Mouse (Mus musculus) kidney, postnatal 14 days (tissue): ENCODE measurements at regions not wholly inside any gene's neighbourhood (a gene's known extent, or its start where the extent isn't known, plus 50 kb on each side); places are given as distances from the start of the nearest gene placed in this dataset.

Source experiments
- DNase-seq: peaks from one replicate; pipeline ENCODE4 v3.0.0; 2022; ENCODE audit warnings: mixed read lengths

DNA sequence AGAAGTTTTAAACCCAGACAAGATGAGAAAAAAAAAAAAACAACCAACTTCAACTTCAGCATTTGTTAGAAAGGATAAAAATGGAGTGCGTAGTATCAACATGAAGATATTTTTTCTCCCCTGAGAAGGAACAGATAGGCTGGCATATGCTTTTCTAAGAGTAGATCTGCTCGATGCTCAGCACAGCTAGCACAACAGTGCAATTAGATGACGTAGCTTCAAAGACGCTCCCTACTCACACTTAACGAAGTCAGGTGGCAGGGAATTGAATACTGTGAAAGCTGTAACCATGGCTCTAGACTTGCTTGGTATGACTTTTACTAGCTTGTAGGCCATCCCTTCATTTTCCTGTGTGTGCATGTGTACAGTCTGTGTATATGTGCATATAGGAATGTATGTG is 299.5 kb downstream of the Tmem182 start:
- no peak for DNase-seq

DNA sequence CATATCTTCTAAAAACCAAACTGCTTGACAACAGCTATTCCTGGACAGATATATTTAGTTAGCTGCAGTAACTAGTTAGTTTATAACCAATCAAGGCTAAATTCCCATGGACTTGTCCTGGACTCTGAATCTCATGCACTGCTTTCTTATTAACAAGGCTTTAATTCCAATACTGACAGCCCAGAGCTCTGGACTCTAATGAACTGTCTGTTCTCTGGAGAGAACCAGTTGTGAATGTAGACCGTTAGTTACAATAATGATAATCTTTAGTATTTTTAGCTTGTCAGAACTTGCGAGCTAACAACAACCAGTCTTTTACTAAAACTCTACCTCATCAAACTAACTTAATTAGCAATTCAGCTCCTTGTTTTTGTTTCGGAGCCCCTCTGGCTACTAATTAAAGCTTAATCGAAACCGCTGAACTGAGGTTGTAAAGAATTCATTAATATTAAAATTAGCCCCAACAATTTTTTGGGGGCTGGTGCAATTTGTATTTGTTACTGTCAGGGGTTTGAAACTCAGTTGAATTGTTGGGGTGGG is 316.3 kb downstream of the Tmem182 start:
- DNase-seq: no peak

DNA sequence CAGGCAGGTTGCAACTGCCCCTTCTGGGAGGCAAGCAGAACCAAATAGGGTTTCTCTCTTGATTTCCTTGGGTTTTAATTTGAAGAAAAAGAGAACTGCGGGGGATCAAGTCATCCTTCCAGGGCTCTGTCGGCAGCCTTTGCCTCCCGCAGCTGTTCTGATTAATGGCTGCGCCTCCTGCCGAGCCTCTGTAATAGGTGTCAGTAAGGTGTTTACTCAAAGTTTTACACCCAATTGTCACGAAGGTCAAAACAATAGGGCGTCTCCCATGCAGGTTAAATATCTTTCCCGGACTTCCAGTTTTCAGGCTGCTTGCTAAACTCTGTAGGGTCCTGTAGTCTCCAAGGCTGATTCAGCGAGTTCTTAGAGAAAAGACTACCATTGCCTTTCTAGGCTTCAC is 326.0 kb downstream of the Tmem182 start:
- no peak for DNase-seq

DNA sequence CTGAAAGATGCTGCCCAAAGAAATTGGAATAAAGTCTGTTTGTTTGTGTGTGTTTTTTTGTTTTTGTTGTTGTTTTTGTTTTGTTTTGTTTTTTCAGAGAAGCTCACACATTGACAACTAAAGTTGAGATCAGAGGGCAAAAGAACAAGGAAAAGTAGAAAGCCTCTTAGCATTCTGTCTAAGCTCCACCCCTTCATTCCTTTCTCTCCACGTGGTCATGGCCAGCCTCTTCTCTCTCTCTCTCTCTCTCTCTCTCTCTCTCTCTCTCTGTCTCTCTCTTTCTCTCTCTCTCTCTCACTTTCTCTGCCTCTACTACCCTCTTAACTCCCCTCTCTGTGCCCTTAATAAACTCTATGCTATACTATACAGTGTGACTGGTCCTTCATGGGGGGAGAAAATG is 327.7 kb downstream of the Tmem182 start:
- DNase-seq: no peak

DNA sequence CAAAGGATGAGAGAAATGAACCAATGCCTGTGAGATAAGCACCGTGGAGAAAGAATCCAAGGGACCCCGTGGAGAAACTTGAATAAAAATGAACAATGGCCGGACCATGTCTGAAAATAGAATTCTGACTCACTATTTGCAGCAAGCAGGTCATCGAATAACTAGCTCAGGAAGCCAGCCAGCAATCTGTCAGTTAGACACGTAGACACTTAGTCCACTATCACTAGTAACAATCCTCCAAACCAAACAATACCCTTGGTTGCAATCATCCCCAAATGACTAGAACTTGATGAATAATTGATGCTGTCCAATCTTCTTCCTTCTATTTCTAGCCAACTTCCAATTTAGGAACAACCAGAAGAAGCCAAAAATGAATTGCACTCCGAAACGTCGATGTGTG is 328.5 kb downstream of the Tmem182 start:
- no peak for DNase-seq

DNA sequence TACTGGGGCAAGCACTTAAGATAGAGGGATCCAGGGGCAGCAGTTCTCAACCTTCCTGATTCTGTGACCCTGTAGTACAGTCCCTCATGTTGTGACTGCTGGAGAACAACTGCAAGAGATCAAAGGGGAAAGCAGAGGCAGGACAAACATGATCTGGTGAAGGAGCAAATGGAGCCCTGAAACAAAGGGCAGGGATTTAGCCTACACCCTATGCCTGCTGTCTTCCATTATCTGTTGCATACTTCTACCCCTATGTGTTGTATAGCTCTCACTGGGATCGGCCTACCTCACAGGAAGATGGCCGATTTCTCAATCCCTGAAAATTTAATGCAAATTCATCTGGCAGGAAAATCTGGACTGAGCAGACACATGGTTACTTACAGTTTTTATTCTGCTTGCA is 334.3 kb downstream of the Tmem182 start:
- no peak for DNase-seq

DNA sequence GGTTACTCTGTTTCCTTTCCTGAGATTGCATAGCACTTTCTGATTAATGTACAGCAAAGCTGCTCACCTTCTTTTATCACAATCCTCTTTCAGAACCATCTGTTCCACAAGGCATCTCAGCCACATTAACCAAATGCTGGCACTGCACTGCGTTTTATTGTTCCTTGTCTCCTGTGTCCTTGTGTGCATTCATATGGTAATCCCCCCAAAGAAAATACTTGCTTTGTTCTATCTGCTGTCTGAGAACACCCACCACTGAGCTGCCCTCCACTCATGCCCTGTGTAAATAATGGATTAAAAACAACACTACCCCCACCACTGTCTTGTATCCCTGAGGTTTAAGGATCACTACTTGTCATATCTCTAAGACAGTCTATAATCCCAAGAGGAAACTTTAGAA is 335.1 kb downstream of the Tmem182 start:
- DNase-seq: no peak

DNA sequence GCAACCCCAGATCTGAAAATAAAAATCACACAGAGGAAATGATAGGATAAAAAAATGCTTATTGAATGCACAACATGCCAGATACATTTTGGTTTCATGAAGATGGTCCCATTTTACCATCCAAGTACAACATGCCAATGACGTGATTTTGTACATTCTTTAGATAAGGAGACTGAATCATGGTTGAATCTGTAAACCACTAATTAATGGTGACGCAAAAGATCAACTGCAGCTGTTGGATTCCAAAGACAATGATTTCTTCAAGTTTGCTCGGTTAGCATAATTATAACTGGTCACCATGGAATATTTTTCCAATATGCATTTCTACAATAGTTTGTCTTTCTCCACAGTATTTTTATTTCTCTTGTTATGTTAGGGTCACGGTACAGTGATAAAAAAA is 336.6 kb downstream of the Tmem182 start:
- DNase-seq: no peak

DNA sequence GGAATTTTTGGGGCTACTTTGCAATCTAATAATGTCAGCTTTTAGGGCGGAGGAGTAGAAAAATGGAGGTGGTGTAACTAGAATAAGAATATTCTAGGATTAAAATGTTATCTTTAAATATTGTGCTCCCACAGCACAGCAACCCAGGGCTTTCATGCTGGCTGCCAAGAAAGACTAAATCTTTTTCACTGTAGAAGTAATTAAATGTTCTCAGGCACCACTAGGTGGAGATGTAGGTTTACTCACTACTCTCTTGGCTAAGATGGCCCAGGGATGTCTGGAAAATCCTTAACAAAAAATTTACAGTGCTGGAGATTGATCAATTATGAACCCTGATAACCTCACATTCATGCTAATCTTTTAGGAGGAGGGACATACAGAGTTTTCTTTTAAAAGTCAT is 347.1 kb downstream of the Tmem182 start:
- DNase-seq: peak; percentile 17

DNA sequence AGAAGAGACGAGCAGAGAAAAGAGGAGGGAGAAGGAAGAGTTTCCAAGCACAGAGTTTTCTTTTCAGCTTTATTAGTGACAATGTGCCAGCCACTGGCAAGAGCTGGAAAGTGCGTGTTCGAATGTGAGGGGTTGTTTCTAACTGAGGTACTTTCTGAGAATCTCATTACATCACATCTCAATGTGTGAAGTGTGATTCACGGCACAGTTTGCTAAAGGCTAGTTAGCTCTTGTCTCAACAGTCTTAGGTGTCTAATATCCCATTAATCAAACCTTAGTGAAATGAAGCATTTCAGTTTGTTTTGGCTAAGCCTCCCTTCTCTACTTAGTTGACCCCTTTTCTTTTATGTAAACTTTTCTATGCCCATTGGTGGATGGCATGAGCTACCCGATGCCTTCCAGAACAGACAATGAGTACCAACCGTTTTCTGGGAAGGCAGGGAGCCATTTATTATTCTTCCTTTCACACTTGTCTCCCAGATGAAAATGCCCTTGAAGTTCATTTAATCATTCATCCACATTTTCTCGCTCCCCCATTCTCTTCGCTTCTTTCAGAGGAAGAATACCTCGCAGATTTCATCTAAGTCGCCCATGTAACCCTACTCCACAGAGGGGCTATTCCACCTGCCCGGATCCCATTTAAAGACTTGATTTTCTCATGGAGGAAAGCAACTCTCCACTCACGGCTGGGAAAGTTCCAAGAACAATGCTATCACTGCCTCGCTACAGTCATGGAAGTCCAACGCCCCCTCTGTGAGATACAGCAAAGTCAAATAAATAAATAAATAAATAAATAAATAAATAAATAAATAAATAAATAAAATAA is 348.0 kb downstream of the Tmem182 start:
- DNase-seq: no peak

DNA sequence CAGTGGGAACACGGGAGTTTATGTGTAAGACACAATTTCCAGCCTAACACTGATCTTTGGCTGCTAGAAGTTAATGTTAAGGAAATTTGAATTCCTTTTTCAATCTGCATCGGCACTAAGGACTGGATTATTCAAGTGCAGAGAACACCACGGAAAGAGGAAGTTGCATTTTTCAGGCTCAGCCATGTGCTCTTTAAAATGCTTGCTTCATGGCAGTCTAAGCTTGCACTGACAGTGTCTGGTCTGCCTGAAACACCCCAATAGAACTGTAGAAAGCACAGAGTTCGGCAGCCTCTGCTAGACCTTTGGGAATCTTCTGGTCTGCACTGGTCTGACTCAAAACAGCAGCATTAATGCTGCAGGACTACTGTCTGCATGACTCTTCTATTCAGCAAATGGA is 348.8 kb downstream of the Tmem182 start:
- no peak for DNase-seq

DNA sequence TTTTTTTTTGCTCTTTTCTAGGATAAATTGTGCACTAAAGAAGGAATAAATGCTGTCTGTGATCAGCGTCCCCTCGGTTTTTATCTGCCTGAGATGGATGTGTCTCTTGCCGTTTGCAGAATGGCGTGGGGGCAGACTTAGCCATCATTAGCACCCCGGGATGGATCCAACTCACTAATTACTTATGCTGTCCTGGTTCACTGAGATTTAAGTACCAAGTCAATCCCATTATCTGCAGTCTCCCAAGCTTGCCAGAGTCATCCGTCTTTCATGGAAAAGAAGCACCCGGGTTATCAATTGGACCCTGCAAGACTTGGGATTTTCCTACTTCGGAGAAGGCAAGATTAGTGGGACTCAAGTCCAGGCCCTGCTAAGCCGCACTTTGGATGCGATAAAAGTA is 351.5 kb downstream of the Tmem182 start:
- no peak for DNase-seq

DNA sequence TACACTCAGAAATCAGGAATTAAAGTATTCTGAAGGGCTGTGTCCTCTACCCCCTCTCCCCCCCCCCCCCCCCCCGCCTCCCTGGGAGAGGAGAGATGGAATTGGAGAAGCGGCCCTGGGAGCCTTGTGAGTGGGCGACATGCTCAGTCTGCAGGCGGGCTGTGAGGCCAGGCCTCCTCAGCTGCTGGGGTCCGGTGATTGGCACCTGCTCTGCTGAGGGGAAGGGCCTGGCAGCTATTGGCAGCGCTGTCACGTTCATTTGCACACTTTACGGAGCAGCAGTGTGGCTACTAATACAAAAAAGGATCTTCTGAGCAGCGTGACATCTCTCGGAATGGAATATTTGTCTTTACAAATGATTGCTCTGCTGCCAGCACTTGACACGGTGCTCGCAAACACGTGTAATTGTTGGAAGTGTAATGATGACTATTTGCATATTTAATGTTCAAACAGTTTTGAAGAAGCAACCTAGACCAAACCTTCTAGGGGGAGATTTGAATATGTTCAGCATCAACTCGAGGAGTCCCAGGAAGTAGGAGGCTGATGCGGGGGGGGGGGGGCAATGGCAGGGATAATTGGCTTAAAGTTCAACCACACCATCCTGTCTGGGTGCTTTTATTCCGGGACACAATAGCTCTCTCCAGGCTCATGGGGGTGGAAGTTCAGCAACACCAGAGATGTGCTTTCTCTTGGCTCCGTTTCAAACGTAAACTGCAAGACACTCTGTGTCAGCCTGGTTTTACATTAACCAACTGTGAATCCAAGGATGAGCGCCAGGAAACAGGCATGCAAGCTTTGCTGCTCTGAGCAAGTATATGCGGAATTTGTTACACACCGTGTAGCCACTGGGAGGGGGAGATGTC is 352.5 kb downstream of the Tmem182 start:
- peak; percentile 81 for DNase-seq

DNA sequence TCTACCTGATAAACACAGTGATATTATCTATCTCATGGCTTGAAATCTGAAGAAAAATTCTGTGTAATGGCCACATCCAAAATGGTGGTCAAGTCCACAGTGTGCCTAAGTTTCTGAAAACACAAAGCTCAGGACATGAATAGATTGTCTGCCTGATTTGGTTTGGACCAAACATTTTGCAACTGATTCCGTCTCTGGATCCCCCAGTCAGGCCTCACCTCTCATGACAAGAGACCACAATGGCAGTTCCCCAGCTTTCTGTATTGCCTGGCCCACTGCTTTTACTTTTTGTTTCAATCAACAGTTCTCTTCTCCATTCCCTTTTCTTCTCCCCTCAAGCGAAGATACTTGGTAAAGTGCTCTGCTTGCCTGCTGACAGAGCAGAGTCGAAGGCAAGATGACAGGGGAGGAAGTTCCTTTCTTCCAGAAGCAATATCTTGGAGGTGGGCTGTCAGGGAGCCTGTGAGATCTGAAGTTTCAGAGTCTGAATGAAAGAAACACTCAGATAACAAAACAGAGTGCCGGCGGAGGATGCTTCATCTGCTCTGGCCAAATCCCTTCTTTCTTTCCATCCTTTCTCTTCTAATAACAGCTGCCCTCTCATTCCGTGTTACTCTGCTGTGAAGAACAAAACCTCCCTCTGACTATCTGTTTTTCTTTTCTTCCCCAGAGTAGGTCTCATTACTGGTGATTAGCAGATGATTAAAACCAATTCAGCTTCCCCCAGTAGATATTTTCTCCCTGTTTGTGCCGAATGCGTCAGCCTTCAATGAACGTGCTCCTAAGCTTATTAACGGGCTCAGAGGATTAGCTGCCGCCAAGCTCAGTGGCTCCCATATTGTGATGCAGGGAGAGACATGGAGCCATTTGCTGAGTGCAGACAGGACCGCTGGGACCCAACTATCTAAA is 360.7 kb downstream of the Tmem182 start:
- no peak for DNase-seq

DNA sequence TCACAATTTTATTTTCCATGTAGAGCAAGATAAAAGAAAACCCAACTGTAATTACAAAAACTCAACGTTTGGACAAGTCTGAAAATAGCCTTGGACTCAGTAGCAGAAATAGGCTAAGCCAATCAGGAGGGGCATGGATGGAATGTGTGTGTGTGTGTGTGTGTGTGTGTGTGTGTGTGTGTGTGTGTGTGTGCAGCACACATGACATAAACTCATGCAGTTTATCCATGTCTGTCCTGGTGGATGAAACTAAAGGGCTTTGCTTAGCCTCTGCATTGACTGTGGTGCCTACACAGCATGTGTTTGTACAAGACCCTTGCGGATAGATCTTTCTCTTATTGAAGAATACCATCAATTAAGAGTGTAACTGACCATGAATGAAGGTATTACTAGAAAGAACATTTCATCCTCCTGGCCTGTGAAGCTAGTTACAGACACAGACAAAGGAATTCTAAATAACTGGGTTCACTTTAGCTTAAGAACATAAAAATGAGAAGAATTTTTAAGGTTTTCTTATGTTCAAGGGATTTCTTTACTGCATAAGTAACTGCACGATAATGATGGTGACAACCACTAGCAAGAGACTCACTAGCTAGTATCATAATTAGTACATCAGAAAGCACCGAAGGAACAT is 361.5 kb downstream of the Tmem182 start:
- DNase-seq: no peak

DNA sequence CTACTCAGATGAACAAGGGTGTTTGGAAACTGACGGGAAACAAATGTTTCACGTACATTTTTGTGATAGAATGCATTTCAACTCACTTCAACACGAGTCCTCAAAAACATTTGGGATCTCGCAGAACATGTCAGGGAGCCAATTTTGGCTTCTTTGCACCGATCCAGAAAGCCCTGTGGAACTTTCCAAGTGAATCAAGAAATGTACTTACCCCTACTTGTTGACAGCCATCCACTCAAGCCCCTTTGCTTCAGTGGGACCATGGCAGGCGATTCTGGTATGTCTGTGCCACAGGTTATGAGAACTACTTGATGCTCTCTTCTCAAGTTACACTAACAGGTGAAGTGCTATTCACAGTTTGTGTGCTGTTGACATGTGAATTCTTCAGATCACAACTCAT is 381.6 kb downstream of the Tmem182 start:
- DNase-seq: no peak

DNA sequence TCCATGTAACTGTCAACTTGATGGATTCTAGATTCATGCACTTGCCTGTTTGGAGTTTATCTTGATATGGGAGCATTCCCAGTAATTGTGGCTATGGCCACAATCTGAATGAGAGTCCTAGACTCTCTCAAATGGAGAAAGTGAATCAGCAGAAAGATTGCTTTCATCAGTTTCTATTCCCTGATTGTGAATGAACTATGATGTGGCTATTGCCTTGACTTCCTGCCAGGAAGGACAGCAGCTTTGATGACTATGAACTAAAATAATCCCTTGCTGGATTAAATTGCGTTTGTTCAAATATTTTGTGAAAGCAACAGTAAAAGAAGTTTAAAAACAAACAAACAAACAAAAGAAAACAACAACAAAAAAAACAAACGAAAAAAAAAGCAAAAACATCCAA is 407.5 kb downstream of the Tmem182 start:
- no peak for DNase-seq

DNA sequence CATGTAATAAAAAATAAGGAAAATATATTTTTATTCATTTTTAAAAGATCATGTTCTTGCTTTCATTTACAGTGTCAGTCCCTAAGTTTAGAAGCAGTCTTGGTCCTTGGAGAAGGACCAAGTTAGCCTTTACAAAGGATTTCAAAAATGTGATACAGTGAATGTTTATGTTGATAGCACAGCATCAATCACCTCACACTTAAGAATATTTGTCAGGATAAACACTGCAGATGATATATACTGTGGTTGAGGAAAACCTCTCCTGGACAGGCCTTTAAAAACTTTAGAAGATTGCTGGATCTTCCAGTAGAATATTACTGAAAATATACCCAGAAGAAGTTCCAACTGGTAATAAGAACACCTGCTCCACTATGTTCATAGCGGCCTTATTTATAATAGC is 420.4 kb downstream of the Tmem182 start:
- DNase-seq: no peak

DNA sequence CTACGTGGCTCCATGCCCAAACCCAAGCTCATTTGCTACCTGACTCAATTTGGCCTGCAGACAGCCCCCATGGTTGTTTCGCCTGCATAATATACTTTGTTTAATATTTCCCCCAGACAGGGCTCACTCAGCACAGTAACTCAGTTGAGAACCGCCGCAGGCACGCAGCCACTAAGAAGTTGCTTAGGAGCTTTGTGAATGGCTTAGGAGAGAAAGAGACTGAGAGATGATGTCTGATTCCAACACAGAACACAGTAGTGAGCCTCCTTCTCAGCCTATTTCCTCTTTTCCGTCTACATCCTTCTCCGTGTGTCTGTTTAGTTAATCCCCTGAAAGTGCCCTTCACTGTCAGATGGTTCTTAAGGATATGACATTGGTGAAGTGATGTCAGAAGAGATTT is 429.9 kb downstream of the Tmem182 start:
- DNase-seq: no peak

DNA sequence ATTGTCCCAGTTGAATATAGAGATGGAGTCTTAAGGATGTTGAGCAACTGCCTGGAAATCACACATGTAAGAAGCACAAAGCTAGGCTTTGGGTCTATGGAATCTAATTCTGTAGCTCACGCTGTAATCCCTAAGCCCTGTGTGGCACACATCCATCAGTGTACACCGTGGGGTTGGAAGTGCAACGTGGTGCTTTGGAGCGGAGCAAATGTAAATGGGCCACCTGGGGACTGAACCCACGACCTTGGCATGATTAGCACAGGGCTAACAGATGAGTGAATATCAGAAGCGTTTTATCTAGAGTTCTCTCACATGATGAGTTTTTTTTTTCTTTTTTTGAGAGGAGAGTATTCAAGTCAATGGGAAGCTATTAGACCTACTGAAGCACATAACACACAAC is 437.6 kb downstream of the Tmem182 start:
- no peak for DNase-seq

DNA sequence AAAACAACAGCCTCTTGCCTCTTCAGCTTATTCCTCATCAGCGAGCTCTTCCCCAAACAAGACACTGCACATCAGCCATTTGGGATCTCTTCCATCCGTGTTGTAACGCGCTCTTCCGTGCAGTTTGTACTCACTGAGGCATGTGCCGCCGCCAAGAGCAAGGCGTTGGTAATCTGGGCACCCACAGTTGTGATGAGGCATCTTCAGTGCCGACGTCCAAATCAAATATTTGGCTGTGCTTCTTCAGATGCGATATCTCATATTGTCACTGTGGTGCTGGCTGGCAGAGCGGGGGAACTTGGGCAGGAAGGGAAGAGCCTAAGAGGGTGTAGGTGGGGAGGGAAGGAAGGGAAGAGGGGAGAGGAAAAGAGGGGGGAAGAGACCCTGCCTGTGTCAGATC is 439.2 kb downstream of the Tmem182 start:
- DNase-seq: no peak

DNA sequence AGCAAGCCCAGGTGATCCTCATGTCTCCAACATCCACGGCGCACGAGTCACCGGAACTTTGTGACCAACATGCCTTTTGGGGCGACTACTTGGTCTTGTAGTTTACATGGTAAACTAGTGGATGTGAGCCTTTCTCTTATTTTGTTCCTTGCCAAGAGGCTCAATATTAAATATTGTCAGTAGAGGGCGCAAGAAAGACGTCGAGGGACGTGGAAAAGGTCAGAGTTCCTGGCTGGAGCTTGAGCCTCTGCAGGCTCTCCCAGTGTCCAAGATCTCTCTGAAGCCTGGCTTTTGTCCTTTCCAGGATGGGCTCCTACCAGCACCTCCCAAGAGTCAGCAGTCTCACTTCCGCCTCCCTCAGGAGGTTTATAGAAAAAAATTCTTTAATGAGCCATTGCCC is 458.8 kb downstream of the Tmem182 start:
- DNase-seq: peak; percentile 18
